Mouse (Mus musculus): Measurements from ENCODE around the gene Rab37. TPM values are rescaled to one million over a fixed set of nuclear protein-coding genes. Genes with fewer than 3 reads are reported as not detected.
A peak's percentile ranks its signal among the peaks of the same experiment; 100 is the strongest.

Gene Rab37
- polyA plus RNA-seq, 1 experiment from 2014 or later, result 1.2 TPM

DNA sequence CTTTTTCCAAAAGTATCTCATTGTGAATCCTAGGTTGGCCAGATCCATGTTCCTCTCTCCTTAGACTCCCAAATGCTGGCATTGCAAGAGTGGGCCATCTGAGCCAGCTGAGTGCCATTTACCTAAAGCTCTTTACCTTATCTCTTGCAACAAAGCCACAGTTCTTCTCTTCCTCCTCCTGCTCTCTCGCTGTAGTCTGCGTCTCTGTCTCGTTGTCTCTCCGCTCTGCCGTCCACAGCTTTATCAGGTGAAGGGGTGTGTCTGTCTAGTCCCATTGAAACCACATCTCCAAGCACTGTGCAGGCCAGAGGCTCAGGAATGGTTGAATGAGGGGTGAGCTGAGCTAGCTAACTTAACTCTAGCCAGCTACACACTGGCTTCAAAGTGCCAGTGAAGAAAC is 104.7 kb downstream of the Rab37 start:
- Histone ChIP-seq H3K4me3 (ENCODE audit: low read depth, low read length) (no peak overlapping the region), H3K36me3 (ENCODE audit: control insufficient read depth, insufficient read depth, low read length) (peaks cover 6% of the 10 kb centered on the region), H3K27ac (replicated peaks; ENCODE audit: low read depth, low read length) (no peak overlapping the region), H3K4me1 (ENCODE audit: control insufficient read depth, insufficient read depth, low read length) (no peaks in the 10 kb centered on the region), H3K27me3 (ENCODE audit: control insufficient read depth, insufficient read depth, low read length) (no peaks in the 10 kb centered on the region), H3K4me2 (ENCODE audit: low read depth, severe bottlenecking) (no peak overlapping the region), H3K9ac (ENCODE audit: low read length) (no peak overlapping the region), H3K9me3 (ENCODE audit: control insufficient read depth, low read length) (no peaks in the 10 kb centered on the region)
- no peak for ATAC-seq (ENCODE audit: insufficient number of reproducible peaks, low FRiP score, low TSS enrichment, low read depth)
- WGBS, result 89% methylated on average over 5 of the region's 5 CpGs
- DNase-seq (ENCODE audit: low spot score), result no peak

DNA sequence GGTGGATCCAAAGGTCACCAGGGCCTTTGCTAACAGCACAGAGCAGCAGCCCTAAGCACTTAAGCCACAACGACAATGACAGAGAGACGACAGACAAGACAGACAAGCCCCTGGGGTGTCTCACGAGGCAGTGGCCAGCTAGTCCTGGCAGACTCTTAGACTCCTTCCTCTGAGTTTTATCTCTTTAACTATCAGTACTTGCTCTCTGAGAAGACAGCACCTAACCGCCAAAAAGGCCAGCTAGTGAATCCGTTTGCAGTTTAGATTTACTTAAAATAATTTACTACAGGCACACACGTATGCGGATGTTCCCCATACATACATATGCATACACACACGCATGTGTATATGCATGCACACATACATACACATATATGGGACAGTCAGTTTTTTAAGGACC is 106.3 kb downstream of the Rab37 start:
- Histone ChIP-seq H3K4me1 (ENCODE audit: control insufficient read depth, insufficient read depth, low read length) (no peaks in the 10 kb centered on the region), H3K36me3 (ENCODE audit: control insufficient read depth, insufficient read depth, low read length) (peaks cover 6% of the 10 kb centered on the region), H3K9me3 (ENCODE audit: control insufficient read depth, low read length) (no peaks in the 10 kb centered on the region), H3K9ac (ENCODE audit: low read length) (no peak overlapping the region), H3K4me2 (ENCODE audit: low read depth, severe bottlenecking) (no peak overlapping the region), H3K4me3 (ENCODE audit: low read depth, low read length) (no peak overlapping the region), H3K27ac (replicated peaks; ENCODE audit: low read depth, low read length) (no peak overlapping the region), H3K27me3 (ENCODE audit: control insufficient read depth, insufficient read depth, low read length) (no peaks in the 10 kb centered on the region)
- DNase-seq (ENCODE audit: low spot score), result no peak
- 71% methylated on average over 8 of the region's 8 CpGs for WGBS
- no peak for ATAC-seq (ENCODE audit: insufficient number of reproducible peaks, low FRiP score, low TSS enrichment, low read depth)

DNA sequence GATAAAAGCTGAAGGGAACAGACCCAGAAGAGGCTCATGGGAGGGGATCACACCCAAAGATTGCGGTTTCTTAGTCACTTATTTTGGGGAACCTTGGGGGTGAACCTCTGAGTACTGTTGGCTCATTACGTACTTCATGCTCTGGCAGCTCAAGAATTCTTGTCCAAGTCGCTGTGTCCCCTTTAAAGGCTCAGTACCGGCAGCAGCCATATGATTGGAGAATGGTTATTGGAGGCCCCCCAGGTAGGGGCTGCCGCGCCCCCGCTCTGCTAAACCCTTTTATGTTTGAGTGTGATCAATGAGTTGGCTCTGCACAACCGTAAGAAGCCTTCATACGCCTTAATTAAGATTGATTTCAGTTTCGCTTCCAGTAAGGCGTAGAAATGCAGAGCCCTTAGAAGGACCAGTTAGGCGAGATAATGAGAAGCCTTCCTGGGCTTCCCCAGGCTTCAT is 107.7 kb downstream of the Rab37 start:
- H3K4me3 ChIP-seq (ENCODE audit: low read depth, low read length), result no peak overlapping the region
- no peaks in the 10 kb centered on the region for H3K27me3 ChIP-seq (ENCODE audit: control insufficient read depth, insufficient read depth, low read length)
- H3K9me3 ChIP-seq (ENCODE audit: control insufficient read depth, low read length), result no peaks in the 10 kb centered on the region
- H3K4me1 ChIP-seq (ENCODE audit: control insufficient read depth, insufficient read depth, low read length), result no peaks in the 10 kb centered on the region
- H3K9ac ChIP-seq (ENCODE audit: low read length), result no peak overlapping the region
- WGBS, result 28% methylated on average over 12 of the region's 12 CpGs
- no peak for DNase-seq (ENCODE audit: low spot score)
- H3K27ac ChIP-seq (replicated peaks; ENCODE audit: low read depth, low read length), result no peak overlapping the region
- H3K36me3 ChIP-seq (ENCODE audit: control insufficient read depth, insufficient read depth, low read length), result peaks cover 6% of the 10 kb centered on the region
- ATAC-seq (ENCODE audit: insufficient number of reproducible peaks, low FRiP score, low TSS enrichment, low read depth), result no peak
- H3K4me2 ChIP-seq (ENCODE audit: low read depth, severe bottlenecking), result no peak overlapping the region

DNA sequence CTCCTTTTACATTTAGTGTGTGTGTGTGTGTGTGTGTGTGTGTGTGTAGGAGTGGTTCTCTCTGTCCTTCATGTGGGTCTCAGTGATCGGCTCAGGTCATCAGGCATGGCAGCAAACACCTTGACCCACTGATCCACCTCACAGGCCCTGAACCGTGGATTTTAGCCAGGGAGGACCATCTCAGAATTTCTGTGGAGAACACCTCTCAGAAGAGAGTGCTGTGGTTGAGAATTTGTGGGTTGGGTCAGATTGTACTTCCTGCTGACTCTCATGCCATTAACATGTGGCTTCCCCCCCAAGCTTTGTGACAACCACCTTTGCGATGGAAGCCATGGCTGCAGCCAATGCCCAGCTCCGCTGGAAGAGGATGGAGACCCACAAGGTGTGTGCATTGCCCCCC is 109.3 kb downstream of the Rab37 start:
- Histone ChIP-seq H3K4me3 (ENCODE audit: low read depth, low read length) (no peak overlapping the region), H3K36me3 (ENCODE audit: control insufficient read depth, insufficient read depth, low read length) (peaks cover 8% of the 10 kb centered on the region), H3K4me1 (ENCODE audit: control insufficient read depth, insufficient read depth, low read length) (no peaks in the 10 kb centered on the region), H3K27ac (replicated peaks; ENCODE audit: low read depth, low read length) (no peak overlapping the region), H3K9ac (ENCODE audit: low read length) (no peak overlapping the region), H3K4me2 (ENCODE audit: low read depth, severe bottlenecking) (no peak overlapping the region), H3K9me3 (ENCODE audit: control insufficient read depth, low read length) (no peaks in the 10 kb centered on the region), H3K27me3 (ENCODE audit: control insufficient read depth, insufficient read depth, low read length) (no peaks in the 10 kb centered on the region)
- WGBS, result 91% methylated on average over 4 of the region's 4 CpGs
- ATAC-seq (ENCODE audit: insufficient number of reproducible peaks, low FRiP score, low TSS enrichment, low read depth) (no peak), DNase-seq (ENCODE audit: low spot score) (no peak)

DNA sequence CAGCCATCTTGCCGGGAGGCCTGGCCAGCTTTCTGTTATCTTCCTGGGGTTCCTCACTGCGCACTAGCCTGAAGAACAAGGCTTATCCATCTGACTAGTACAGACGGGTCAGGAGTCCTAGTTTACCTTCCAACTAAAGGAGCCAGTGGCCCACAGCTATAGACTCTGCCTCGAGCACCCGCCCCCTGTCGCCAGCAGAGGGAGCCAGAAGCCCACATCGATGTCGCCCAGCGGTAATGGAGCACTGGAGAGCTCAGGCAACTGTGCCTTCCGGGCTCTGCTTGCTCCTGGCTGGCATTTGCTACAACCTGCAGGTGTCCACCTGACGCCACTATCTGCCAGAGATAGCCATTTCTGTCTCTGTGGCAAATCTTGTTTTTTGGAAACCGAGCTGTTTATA is 111.1 kb downstream of the Rab37 start:
- H3K9me3 ChIP-seq (ENCODE audit: control insufficient read depth, low read length), result no peaks in the 10 kb centered on the region
- H3K9ac ChIP-seq (ENCODE audit: low read length), result no peak overlapping the region
- no peak overlapping the region for H3K4me2 ChIP-seq (ENCODE audit: low read depth, severe bottlenecking)
- WGBS, result 14% methylated on average over 12 of the region's 12 CpGs
- H3K4me3 ChIP-seq (ENCODE audit: low read depth, low read length), result no peak overlapping the region
- H3K36me3 ChIP-seq (ENCODE audit: control insufficient read depth, insufficient read depth, low read length), result peaks cover 6% of the 10 kb centered on the region
- H3K27me3 ChIP-seq (ENCODE audit: control insufficient read depth, insufficient read depth, low read length), result no peaks in the 10 kb centered on the region
- DNase-seq (ENCODE audit: low spot score) (peak; percentile 92), ATAC-seq (ENCODE audit: insufficient number of reproducible peaks, low FRiP score, low TSS enrichment, low read depth) (0 out of 2 replicates have a peak, but pooled peaks have one; percentile 70)
- no peak overlapping the region for H3K27ac ChIP-seq (replicated peaks; ENCODE audit: low read depth, low read length)
- no peaks in the 10 kb centered on the region for H3K4me1 ChIP-seq (ENCODE audit: control insufficient read depth, insufficient read depth, low read length)

DNA sequence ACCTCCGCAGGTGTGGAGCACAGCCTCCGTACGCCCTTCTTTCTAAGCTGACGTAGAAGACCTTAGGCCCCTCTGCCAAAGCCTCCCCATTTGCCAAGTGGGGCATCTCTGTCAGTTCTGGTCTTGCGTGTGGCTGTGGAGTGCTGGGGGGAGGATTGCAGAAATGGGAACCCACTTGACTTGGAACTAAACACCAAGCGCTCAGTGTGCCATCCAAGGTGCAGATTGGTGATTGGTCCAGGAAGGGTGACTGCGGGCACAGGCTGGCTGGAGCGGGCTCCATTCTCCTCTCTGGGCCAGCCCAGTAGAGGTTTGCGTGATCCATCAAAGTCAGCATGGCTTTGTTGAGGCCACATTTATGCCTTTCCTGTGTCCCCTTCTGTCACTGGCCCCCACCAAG is 111.5 kb downstream of the Rab37 start:
- Histone ChIP-seq H3K4me2 (ENCODE audit: low read depth, severe bottlenecking) (no peak overlapping the region), H3K9ac (ENCODE audit: low read length) (no peak overlapping the region), H3K9me3 (ENCODE audit: control insufficient read depth, low read length) (no peaks in the 10 kb centered on the region), H3K4me1 (ENCODE audit: control insufficient read depth, insufficient read depth, low read length) (no peaks in the 10 kb centered on the region), H3K36me3 (ENCODE audit: control insufficient read depth, insufficient read depth, low read length) (peaks cover 5% of the 10 kb centered on the region), H3K4me3 (ENCODE audit: low read depth, low read length) (no peak overlapping the region), H3K27ac (replicated peaks; ENCODE audit: low read depth, low read length) (no peak overlapping the region), H3K27me3 (ENCODE audit: control insufficient read depth, insufficient read depth, low read length) (no peaks in the 10 kb centered on the region)
- DNase-seq (ENCODE audit: low spot score) (no peak), ATAC-seq (ENCODE audit: insufficient number of reproducible peaks, low FRiP score, low TSS enrichment, low read depth) (no peak)
- WGBS, result 94% methylated on average over 9 of the region's 9 CpGs

DNA sequence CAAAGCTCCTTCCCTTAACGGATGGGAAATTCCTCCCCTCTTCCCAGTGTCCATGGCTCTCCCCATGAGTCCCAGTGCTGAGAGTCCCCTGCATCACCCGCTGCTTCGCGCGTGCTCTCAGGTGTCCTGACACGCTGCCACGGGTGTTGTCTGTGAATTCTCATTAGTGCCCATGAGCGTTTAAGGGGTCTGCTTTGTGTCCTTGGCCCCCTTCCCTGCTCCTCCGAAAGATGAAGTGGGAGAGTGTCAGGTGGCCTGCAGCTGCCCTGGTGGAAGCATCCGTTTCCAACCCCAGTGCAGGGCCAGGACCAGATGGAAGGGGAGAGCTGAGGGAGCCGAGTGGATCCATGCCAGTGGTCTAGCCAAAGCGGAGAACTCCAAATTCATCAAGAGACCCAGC is 116.9 kb downstream of the Rab37 start:
- no peaks in the 10 kb centered on the region for H3K27me3 ChIP-seq (ENCODE audit: control insufficient read depth, insufficient read depth, low read length)
- no peak for ATAC-seq (ENCODE audit: insufficient number of reproducible peaks, low FRiP score, low TSS enrichment, low read depth)
- H3K27ac ChIP-seq (replicated peaks; ENCODE audit: low read depth, low read length), result no peak overlapping the region
- no peak for DNase-seq (ENCODE audit: low spot score)
- H3K4me2 ChIP-seq (ENCODE audit: low read depth, severe bottlenecking), result no peak overlapping the region
- H3K9me3 ChIP-seq (ENCODE audit: control insufficient read depth, low read length), result no peaks in the 10 kb centered on the region
- H3K4me1 ChIP-seq (ENCODE audit: control insufficient read depth, insufficient read depth, low read length), result peaks cover 6% of the 10 kb centered on the region; the same call in 1 of the 2 replicates
- H3K36me3 ChIP-seq (ENCODE audit: control insufficient read depth, insufficient read depth, low read length), result peaks cover 2% of the 10 kb centered on the region; the same call in 1 of the 2 replicates
- 73% methylated on average over 12 of the region's 12 CpGs for WGBS
- H3K4me3 ChIP-seq (ENCODE audit: low read depth, low read length), result no peak overlapping the region
- no peak overlapping the region for H3K9ac ChIP-seq (ENCODE audit: low read length)

DNA sequence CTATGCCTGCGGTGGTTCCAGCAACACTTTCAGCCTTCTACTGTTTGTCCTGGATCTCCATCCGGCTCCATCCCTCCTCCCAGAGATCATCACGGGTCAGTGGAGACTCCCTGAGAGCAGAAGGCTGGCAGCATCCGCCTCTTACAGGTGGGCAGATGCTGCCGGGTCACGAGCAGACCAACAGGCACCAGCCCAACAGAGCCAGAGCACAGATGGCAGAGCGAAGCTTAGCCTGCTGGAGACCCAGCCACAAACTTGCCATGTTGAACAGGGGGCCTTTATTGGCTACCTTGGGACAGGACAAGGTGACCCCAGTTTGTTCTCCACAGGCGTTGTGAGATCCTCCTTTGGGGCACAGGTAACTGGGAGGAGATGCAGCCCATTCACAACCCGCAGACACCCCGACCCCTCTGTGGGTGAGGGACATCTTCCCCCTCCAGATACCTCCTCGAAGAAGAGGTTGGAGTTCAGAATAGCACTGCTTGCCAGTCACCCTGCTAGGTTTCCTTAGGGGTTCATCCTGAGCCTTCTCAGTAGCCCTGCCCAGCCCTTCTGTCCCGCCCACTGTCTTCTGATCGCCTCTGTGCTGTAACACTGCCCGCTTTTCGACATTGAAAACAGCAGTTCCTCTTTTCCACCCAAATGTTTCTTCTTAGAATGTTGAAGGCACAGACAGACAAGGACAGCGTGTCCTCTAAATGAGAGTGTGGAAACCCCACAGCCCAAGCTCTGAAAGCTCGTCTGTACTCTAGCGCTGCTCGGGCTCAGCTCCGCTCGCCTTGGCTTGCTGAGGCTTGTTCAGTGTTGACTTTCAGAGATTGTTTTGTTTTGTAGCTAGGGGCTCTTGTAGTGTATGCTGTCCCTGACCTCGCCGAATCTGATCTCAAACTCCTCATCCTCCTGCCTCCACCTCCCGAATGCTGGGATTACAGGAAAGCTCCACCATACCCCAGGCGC is 117.8 kb downstream of the Rab37 start:
- no peak overlapping the region for H3K4me3 ChIP-seq (ENCODE audit: low read depth, low read length)
- no peak overlapping the region; the same call in 1 of the 2 replicates for H3K27ac ChIP-seq (replicated peaks; ENCODE audit: low read depth, low read length)
- H3K9me3 ChIP-seq (ENCODE audit: control insufficient read depth, low read length), result no peaks in the 10 kb centered on the region
- H3K27me3 ChIP-seq (ENCODE audit: control insufficient read depth, insufficient read depth, low read length), result no peaks in the 10 kb centered on the region
- H3K36me3 ChIP-seq (ENCODE audit: control insufficient read depth, insufficient read depth, low read length), result peaks cover 2% of the 10 kb centered on the region; the same call in 1 of the 2 replicates
- H3K9ac ChIP-seq (ENCODE audit: low read length), result no peak overlapping the region
- peaks cover 6% of the 10 kb centered on the region for H3K4me1 ChIP-seq (ENCODE audit: control insufficient read depth, insufficient read depth, low read length)
- 85% methylated on average over 25 of the region's 25 CpGs for WGBS
- no peak overlapping the region for H3K4me2 ChIP-seq (ENCODE audit: low read depth, severe bottlenecking)
- no peak for ATAC-seq (ENCODE audit: insufficient number of reproducible peaks, low FRiP score, low TSS enrichment, low read depth)
- no peak for DNase-seq (ENCODE audit: low spot score)

All from limb, embryonic 11.5 days (tissue).